Mouse (Mus musculus) lung, adult 2 months (tissue): ENCODE measurements around the gene Klhl30. TPM values are rescaled to one million over a fixed set of nuclear protein-coding genes. Genes with fewer than 3 reads are reported as not detected.

Experiments used
- DNase-seq: peaks from one replicate; pipeline ENCODE4 v3.0.0; 2022
- H3K4me1 ChIP-seq: fragments of 200-500 bp; 2 replicates; pipeline ENCODE4 v1.6.1; 2011; ENCODE audit warnings: low read length; ENCODE audit not compliant: control insufficient read depth, insufficient read depth
- H3K4me3 ChIP-seq: fragments of 200-500 bp; replicated peaks from 2 replicates; pipeline ENCODE3; 2011; ENCODE audit warnings: low read depth, mild to moderate bottlenecking, control low read depth, low read length; ENCODE audit errors: extremely low read depth
- CTCF ChIP-seq: fragments of 200-500 bp; IDR thresholded peaks from 2 replicates; pipeline ENCODE4 v1.5.1; 2011; ENCODE audit warnings: mild to moderate bottlenecking, low read length, control low read depth; ENCODE audit not compliant: insufficient read depth
- POLR2A ChIP-seq: fragments of 200-500 bp; IDR thresholded peaks from 2 replicates; pipeline ENCODE4 v1.6.1; 2011; ENCODE audit warnings: low read depth, mild to moderate bottlenecking, control low read depth, low read length, borderline replicate concordance; ENCODE audit errors: extremely low read depth
- WGBS: fragments of 180-500 bp; shearing (Covaris S2); methylation state at CpG from one replicate; pipeline ENCODE4 v1.1.7; 2018; 5-methylcytosine and 5-hydroxymethylcytosine counted together
- polyA plus RNA-seq: library from polyadenylated mRNA; depleted of rRNA; stranded (reverse); fragments of >200 nt; gene quantifications from 2 replicates; pipeline ENCODE4 v1.2.3, GENCODE M21; 2012; rRNA removed

Gene Klhl30
- 1.4 and 4.6 TPM in 2 replicates for polyA plus RNA-seq

DNA sequence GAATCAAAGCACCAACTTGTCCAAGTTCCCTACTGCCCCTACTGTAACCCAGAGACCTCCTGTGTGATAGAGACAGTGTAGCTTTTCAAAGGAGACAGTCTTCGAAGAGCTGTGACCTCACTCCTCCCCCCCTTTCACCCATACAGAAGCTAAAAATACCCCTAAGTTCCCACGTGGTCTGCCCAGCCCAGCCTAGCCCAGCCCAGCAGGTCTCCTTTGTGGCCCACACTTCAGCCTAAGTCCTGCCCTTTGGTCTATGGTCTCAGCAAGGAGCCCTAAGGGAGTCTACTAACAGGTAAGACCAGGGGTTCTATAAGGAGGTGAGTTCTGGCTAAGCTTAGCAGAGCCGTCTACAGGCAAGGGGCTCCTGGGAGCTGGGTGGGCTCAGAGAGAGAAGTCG is at the start of gene Klhl30:
Klhl30 (plus strand) TSS at position 176 of the 400 bp plus-strand sequence.
- DNase-seq: no peak
- 45% methylated on average over 4 of the region's 4 CpGs for WGBS

DNA sequence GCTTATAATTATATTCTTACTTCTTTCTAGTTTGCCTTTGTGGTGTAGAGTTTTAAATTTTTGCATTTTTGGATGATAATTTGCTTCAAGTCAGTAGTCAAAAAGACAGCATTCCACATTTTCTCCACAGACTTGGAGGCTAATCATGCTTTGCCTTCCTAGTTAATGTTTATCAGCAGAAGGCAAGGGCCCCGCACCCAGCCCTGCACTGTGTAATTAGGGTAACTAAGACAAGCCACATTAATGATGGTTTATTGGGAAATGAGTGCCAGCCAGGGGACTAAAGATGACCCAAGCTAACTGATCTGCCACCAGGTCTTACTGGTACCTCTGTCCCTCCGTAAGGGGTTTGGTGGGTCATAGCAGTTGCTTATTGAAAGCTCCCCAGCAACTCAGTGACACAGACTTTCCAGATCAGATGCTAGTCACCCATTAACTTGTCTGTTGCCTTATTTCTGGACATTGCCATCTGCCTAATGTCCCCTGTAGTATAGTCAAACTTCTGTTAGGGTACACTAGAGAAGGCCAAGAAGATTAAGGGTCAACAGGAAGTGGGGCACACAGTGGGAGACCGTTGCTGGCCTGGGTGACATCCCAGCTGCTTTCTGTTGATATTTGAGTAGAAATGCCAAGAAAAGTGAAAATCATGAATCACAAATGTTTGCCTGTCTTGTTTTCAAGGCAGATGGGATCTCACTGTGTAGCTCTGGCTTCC is 49.5 kb upstream of the Klhl30 start:
- DNase-seq: no peak
- no peak overlapping the region for H3K4me3 ChIP-seq
- WGBS: 68% methylated on average over 3 of the region's 3 CpGs
- TF ChIP-seq CTCF (no peak), POLR2A (no peak)
- H3K4me1 ChIP-seq: peaks cover 3% of the 10 kb centered on the region; the same call in 1 of the 2 replicates

More for the DNA sequence above, at the start of gene Klhl30:
- H3K4me3 ChIP-seq: no peak within 1 kb of the TSS
- TF ChIP-seq POLR2A (no peak), CTCF (no peak)
- no peaks in the 10 kb centered on the region for H3K4me1 ChIP-seq

DNA sequence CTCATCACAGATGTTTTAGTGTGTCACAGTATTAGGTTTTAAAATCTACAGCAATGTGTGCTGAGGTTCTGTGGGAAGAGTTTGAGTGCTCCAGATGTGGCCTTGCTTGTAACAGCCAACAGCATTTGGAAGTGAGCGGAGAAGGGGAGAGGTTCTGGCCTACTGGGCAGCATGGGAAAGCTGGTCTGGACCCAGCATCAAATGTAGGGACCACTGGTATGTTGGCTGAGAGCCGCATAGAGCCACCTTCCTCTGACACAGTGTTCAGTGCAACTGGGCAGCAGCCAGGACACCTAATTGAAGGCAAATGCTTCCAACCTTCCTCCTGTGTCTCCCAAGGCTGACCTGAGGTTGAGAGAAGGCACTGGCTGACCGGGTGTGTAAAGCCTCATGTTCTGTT is 48.8 kb upstream of the Klhl30 start:
- no peak for DNase-seq
- no peak for TF ChIP-seq CTCF
- TF ChIP-seq POLR2A: no peak
- Histone ChIP-seq H3K4me1 (peaks cover 3% of the 10 kb centered on the region; the same call in 1 of the 2 replicates), H3K4me3 (no peak overlapping the region)
- WGBS: 77% methylated on average over 3 of the region's 3 CpGs

DNA sequence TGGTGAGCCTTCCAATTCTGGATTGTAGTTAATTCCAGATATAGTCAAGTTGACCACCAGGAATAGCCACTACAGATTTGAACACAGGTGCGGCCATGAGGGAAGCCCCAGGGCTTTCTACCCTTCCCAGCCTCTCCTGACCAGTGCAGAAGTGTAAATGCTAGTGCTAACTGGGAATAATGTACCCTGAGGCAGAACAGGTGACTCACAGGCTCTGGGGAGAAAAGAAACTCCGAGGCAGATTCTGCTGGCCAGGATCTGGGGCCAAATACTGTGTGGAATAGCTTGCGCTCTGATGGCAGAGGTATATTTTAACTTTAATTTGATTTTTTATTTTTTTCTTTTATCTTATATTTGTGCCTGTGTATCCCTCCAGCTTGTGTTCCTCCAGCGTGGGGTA is 46.2 kb upstream of the Klhl30 start:
- no peak for TF ChIP-seq POLR2A
- no peak for TF ChIP-seq CTCF
- no peak for DNase-seq
- no peak overlapping the region for H3K4me3 ChIP-seq
- 92% methylated on average over 4 of the region's 4 CpGs for WGBS
- no peaks in the 10 kb centered on the region; the same call in 1 of the 2 replicates for H3K4me1 ChIP-seq

DNA sequence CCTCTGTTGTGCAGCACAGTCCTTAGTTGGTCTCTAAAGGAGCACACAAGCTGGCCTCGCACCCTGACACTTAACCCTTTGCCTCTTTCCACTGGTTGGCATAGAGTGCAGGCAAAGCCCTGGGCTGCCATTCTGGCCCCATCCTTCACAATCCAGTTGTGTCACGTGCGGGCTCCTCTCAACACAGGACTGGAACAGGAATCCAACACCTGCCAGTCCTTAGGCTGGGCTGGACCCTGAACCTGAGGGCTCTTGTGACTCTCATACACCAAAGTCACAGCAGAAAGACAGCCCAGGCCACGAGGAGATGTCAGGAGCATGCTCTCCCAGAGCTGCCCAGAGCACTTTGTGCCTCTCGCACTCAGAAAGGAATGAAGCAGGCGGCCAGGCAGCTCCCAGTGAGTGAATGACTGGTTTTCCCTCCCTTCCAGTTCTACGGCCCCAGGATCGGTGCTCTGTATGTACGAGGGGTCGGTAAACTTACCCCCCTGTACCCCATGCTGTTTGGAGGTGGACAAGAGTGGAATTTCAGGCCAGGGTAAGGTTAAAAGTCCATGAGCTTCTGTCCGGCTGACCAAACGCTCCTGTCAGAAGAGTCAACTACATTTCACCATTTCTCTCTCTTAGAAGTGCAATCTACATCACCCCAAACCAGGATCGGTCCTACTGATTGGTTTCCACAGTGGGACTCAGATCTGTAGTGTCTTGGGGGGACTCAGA is 41.3 kb upstream of the Klhl30 start:
- no peak for DNase-seq
- 91% methylated on average over 13 of the region's 13 CpGs for WGBS
- H3K4me1 ChIP-seq: no peaks in the 10 kb centered on the region
- no peak overlapping the region for H3K4me3 ChIP-seq
- TF ChIP-seq POLR2A: no peak
- TF ChIP-seq CTCF: no peak

- 83% methylated on average over 4 of the region's 4 CpGs for WGBS
- no peak overlapping the region for H3K4me3 ChIP-seq
- TF ChIP-seq POLR2A (no peak), CTCF (no peak)
- DNase-seq: no peak
- H3K4me1 ChIP-seq: no peaks in the 10 kb centered on the region
Measured at GRCm38 (mm10) chr1:91312273-91312672, 38.5 kb upstream of the Klhl30 start.

- no peak for DNase-seq
- H3K4me3 ChIP-seq: no peak overlapping the region
- TF ChIP-seq POLR2A (no peak), CTCF (no peak)
- no peaks in the 10 kb centered on the region for H3K4me1 ChIP-seq
- 41% methylated on average over 5 of the region's 5 CpGs for WGBS
Measured at GRCm38 (mm10) chr1:91313251-91313650, 37.6 kb upstream of the Klhl30 start.

DNA sequence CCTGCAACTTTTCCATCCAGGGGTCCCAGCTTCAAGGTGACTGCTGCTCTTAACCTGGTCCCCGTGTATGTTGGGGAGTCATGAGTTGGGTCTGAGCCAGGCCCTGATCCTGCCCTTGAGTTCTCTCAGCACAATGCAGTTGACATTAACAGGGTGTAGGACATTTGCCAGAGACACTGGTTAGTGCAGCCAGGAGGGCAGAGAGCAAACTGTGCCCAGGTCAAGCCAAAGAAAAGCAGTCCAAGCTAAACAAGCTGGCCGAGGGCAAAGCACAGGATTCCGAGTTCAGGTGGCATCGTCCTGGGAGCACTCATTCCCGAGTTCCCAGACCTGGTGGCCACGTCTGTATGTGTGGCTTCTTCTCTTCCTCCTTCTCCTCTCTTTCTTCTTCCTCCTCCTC is 33.2 kb upstream of the Klhl30 start:
- no peak for DNase-seq
- no peak overlapping the region for H3K4me3 ChIP-seq

DNA sequence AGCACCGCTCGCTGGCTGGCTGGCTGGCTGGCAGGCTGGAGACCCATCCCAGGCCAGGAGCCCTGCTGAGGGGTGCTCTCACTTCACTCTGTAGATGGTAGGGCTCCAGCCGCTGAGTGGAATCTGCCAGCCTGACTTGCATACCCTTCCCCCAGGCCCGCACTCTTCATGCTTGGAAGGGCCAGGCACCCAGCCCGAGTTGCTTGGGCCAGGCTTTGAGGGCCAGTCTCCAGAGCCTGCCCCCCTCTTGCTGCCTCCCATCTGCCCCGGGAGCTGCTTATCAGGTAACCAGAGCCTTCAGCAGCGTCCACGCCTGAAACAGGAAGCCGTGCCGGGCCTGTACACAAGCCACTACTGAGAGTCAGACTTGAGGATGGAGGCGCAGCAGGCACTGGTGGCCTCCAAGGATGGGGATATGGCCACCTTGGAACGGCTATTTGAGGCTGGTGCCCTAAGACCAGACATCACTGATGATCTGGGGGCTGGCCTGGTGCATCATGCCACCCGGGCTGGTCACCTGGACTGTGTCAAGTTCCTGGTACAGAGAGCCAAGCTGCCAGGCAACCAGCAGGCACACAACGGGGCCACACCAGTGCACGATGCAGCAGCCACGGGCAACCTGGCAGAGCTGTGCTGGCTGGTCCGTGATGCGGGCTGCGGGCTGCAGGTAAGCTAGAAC is 28.9 kb upstream of the Klhl30 start, which contains the start of gene Espnl:
Espnl (plus strand) TSS at position 316 of the 679 bp plus-strand sequence.
- TF ChIP-seq POLR2A (no peak), CTCF (no peak)
- H3K4me3 ChIP-seq: no peak within 1 kb of the TSS
- DNase-seq: no peak
- WGBS: 45% methylated on average over 19 of the region's 19 CpGs
- no peaks in the 10 kb centered on the region for H3K4me1 ChIP-seq

More for the DNA sequence above, 33.2 kb upstream of the Klhl30 start:
- no peaks in the 10 kb centered on the region for H3K4me1 ChIP-seq
- 81% methylated on average over 6 of the region's 6 CpGs for WGBS
- TF ChIP-seq POLR2A (no peak), CTCF (no peak)

DNA sequence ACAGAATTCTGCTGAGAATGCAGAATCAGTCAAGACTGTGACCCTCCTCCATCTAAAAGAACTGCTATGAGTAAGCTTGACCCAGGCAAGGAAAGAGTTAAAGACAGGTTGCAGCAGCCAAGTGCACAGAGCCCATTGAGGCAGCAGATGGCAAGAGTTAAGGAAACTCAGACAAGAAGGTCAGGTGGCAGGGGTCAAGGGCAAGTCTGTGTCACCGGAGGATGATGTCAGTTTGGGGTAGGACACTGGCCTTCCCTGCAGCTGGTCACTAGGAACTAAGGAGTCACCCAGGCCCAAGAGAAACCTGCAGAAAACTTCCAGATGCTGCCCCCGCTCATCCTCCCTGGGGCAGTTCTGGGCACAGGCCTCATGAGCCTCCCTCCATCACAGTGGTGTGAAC is 26.2 kb upstream of the Klhl30 start:
- no peak overlapping the region for H3K4me3 ChIP-seq
- 75% methylated on average over 2 of the region's 2 CpGs for WGBS
- H3K4me1 ChIP-seq: no peaks in the 10 kb centered on the region
- TF ChIP-seq POLR2A (no peak), CTCF (no peak)
- no peak for DNase-seq
